Mouse (Mus musculus) lung, postnatal 4 days (tissue): ENCODE measurements at regions not wholly inside any gene's neighbourhood (a gene's known extent, or its start where the extent isn't known, plus 50 kb on each side); places are given as distances from the start of the nearest gene placed in this dataset.
A peak's percentile ranks its signal among the peaks of the same experiment; 100 is the strongest.

Source experiments
- DNase-seq, 2 experiments: peaks; one replicate each; pipeline ENCODE4 v3.0.0; 2021

GRCm38 (mm10) chr8:112196423-112196822 lies 181.6 kb upstream of the Gm6793 start:
- DNase-seq, result no peak

- no peak for DNase-seq
Measured at GRCm38 (mm10) chr8:112195880-112196279, 181.0 kb upstream of the Gm6793 start.

DNA sequence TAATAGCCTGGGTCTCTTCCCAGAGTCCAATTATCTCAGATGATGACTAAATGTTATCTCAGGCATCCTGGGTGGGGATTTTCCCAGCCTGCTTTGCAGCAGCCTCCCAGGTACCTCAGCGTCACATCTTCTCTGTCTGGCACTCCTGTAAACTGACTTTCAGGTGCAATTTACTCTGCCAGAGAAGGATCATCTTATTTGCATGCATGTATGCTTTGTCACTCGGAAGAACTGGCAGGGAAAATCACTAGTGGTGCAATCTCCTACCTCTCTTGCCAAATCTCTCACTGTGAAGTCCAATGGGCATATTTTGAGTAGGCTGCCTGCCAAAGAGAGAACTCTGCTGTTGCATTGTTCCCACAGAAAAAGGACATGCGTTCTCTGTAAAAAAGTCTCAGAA lies 177.0 kb upstream of the Gm6793 start:
- no peak for DNase-seq

GRCm38 (mm10) chr8:112189698-112190097 lies 174.9 kb upstream of the Gm6793 start:
- no peak for DNase-seq

DNA sequence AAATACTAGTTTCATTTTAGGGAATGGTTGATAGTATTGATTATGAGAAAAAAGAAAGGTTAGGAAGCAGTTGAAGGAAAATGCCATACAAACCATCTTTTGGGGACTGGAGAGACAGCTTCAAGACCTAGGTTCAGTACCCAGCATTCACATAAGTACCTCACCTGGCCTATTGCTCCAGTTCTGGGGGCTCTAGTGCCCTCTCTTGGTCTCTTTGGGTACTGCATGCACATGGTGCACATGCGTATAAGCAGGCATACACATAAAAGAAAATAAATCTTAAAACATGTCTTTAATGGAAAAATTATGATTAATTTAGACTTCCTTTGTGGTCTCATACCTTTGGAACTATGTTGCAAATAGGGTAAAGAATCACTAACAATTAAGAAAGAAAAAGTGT lies 155.3 kb upstream of the Gm6793 start:
- no peak for DNase-seq

- DNase-seq, result no peak
Measured at GRCm38 (mm10) chr8:112156656-112157055, 141.8 kb upstream of the Gm6793 start.

DNA sequence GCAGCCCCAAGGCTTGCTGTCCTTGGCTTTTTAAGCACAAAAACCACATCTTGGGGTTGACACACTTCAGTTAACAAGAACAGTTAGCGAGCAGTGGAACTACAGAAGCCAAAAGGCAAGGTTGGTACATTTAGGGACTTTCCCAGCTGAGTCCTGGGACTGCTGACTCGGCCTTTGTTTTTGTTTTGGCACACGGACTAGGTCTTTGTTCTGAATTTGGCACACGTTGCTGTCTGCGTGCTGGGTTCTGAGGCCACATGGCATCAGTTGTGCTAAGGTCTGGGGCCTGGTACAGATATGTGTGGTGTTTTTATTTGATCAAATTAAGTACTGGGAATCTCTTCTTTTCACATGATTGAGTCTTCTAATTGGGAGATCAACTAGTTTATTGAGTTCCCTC lies 124.1 kb upstream of the Gm6793 start:
- DNase-seq, result no peak

DNA sequence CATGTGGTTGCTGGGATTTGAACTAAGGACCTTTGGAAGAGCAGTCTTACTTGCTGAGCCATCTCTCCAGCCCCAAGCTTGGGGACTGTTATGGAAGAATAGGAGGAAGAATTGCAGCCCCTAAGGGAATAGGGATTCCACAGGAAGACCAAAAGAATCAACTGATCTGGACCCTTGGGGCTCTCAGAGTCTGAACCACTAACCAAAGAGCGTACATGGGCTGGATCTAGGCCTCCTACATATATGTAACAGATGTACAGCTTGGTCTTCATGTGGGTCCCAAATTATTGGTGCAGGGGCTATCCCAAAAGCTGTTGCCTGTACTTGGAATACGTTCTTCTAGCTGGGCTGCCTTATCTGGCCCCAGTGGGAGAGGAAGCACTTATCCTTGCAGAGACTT lies 115.4 kb upstream of the Gm6793 start:
- no peak for DNase-seq

DNA sequence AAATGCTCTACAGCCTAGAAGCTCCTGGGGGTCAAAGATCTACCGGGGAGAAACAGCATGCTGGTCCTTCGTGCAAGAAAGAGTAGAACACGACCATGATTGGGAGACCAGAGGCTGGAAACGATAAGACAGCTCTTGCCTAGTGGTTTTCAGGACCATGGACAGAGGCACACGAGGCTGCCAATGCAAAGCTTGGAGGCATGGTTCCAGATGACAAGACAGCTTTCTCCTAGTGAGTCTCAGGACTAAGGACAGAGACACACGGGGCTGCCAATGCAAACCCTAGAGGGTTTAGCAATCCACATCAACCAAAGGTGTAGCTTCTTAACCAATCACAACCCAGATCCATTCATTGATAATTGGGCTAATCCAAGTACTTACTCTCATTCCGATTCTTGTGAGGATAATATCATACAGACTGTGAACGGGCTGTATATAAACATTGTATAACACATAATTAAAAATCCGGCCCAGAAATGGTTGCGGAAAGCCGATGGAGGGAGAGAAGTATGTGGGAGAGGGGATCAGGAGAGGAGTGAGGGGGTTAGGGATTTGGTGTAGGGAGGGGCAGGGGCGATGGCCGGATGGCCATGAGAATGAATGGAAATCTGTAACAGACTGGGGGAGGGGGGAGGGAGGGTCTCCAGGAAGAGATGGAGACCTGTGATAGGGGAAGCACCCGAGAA lies 114.1 kb upstream of the Gm6793 start:
- peak; percentile 51 to 60 for DNase-seq

DNA sequence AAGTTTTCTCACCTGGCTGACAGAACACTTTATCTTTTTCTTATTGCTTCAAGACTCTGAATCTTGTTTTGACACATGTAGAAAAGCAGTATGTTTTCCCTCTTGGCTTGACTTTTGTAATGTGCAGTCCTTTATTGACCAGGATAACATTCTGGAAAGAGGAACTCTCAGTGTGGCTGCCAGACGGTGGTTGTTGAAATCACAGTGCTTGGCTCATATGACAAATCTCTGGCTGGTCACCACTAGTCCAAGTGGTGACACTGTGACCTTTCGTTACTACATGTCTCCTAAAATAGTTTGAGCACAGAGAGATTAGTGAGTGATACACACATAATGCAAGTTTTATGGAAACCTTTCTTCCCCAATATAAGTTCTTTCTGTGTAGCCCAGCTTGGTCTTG lies 97.1 kb upstream of the Gm6793 start:
- no peak for DNase-seq

DNA sequence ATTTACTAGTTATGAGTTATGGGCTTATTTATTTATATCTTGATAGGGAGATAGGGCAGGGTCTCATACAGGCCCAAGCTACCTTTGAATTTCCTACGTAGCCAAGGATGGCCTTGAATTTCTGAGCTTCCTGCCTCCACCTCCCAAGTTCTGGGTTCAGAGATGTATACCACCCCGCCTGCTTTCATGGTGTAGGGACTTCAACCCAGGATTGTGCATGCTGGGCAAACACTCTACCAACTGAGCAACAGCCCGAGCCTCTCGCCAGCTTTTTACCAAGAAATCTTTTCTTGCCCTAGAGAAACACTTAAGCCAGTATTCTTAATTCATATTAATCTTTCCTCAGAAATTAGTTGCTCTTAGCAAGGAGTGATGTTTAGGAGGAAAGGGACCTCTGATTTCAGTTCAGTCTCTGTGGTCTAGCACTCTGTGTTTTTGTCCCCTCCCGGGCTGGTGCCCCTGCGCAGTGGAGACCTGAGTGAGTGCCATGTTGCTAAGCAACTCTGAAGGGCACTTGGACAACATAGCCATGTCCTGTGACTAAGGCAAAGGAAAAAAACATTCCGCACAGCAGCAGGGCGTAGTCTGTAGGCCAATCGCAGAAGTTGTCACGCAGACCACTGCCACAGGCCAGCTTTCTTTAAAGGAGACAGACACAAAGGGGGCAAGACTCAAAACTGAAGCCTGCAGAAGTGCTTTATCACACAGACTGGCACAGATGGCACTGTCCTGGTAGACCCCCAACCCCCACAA lies 83.2 kb upstream of the Gm6793 start:
- peak; percentile 69 to 76 for DNase-seq

DNA sequence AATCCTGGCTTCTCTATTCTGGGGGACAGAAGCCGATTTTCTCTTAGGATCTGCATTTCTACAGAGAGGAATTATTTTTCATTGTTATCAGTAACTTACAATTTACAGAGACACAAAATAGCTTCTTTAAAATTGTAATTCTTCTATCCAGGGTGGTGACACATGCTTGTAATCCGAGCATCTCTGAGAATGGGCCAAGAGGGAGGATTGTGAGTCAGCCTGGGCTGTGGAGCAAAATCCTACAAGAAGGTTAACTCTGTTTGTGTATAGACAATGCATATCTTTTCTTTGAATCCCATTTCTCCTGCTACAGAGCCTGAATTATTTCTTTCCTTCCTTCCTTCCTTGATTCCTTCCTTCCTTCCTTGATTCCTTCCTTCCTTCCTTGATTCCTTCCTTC lies 80.0 kb upstream of the Gm6793 start:
- DNase-seq, result no peak

GRCm38 (mm10) chr8:112093554-112093953 lies 78.7 kb upstream of the Gm6793 start:
- DNase-seq, result no peak

GRCm38 (mm10) chr8:112092831-112093230 lies 78.0 kb upstream of the Gm6793 start:
- no peak for DNase-seq

- DNase-seq, result no peak
Measured at GRCm38 (mm10) chr8:112078621-112079020, 63.8 kb upstream of the Gm6793 start.

GRCm38 (mm10) chr8:112072205-112072604 lies 57.4 kb upstream of the Gm6793 start:
- DNase-seq, result no peak

GRCm38 (mm10) chr8:112070251-112070650 lies 55.4 kb upstream of the Gm6793 start:
- no peak for DNase-seq
